Mouse (Mus musculus): ENCODE measurements at regions not wholly inside any gene's neighbourhood (a gene's known extent, or its start where the extent isn't known, plus 50 kb on each side); places are given as distances from the start of the nearest gene placed in this dataset.

GRCm38 (mm10) chr6:75805223-75805622 lies 692.4 kb downstream of the Gm9008 start:
- no peak overlapping the region for H3K27ac ChIP-seq (replicated peaks)
- 68% methylated on average over 4 of the region's 4 CpGs for WGBS

GRCm38 (mm10) chr6:75799993-75800392 lies 697.6 kb downstream of the Gm9008 start:
- Histone ChIP-seq H3K4me2 (no peak overlapping the region), H3K36me3 (no peaks in the 10 kb centered on the region), H3K9ac (no peak overlapping the region), H3K27me3 (no peaks in the 10 kb centered on the region), H3K9me3 (no peaks in the 10 kb centered on the region), H3K4me1 (replicated peaks) (no peaks in the 10 kb centered on the region; the same call in 1 of the 2 replicates), H3K27ac (replicated peaks) (0 out of 2 replicates have a peak overlapping the region, but pooled peaks have one; percentile 33), H3K4me3 (no peak overlapping the region)
- whole genome bisulfite sequencing = 45% methylated on average over 3 of the region's 3 CpGs
- peak; percentile 50; the same call in 1 of the 2 replicates for ATAC-seq (ENCODE audit: low read depth)

More at GRCm38 (mm10) chr6:75805223-75805622, 692.4 kb downstream of the Gm9008 start:
- no peak for ATAC-seq (ENCODE audit: low read depth)
- Histone ChIP-seq H3K27me3 (no peaks in the 10 kb centered on the region), H3K4me2 (no peak overlapping the region), H3K9me3 (no peaks in the 10 kb centered on the region), H3K4me1 (replicated peaks) (no peaks in the 10 kb centered on the region), H3K36me3 (no peaks in the 10 kb centered on the region), H3K9ac (no peak overlapping the region), H3K4me3 (no peak overlapping the region)

DNA sequence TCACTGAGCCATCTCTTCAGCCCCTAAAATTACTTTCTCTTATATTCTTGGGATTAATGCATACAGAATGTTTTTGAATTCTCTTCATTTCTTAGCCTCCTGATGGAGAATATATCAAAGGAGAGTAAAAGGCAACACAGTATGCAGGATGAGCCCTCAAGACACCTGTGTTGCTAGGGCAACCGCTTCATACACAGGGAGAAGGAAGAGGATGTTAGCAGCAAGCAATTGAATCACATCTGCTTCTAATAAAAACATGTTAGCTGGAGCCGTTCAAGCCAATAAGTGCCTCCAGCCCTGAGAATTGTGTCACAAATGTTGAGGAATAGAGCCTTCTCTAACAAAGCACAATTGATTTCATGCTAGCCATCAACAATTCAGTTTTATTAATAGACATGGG lies 698.0 kb downstream of the Gm9008 start:
- no peaks in the 10 kb centered on the region for H3K9me3 ChIP-seq
- no peaks in the 10 kb centered on the region for H3K36me3 ChIP-seq
- H3K27me3 ChIP-seq = no peaks in the 10 kb centered on the region
- H3K4me2 ChIP-seq = no peak overlapping the region
- H3K27ac ChIP-seq (replicated peaks) = peak overlapping the region; percentile 33; the same call in 1 of the 2 replicates
- no peaks in the 10 kb centered on the region; the same call in 1 of the 2 replicates for H3K4me1 ChIP-seq (replicated peaks)
- H3K4me3 ChIP-seq = no peak overlapping the region
- 38% methylated on average over 2 of the region's 2 CpGs for WGBS
- peak; percentile 69 for ATAC-seq (ENCODE audit: low read depth)
- no peak overlapping the region for H3K9ac ChIP-seq

GRCm38 (mm10) chr6:75782680-75783079 lies 714.9 kb downstream of the Gm9008 start:
- Histone ChIP-seq H3K27me3 (no peaks in the 10 kb centered on the region), H3K4me2 (peak overlapping the region; percentile 28; the same call in 1 of the 2 replicates), H3K9ac (no peak overlapping the region), H3K27ac (replicated peaks) (no peak overlapping the region), H3K4me1 (replicated peaks) (no peaks in the 10 kb centered on the region), H3K4me3 (no peak overlapping the region), H3K36me3 (no peaks in the 10 kb centered on the region), H3K9me3 (no peaks in the 10 kb centered on the region)
- WGBS = 66% methylated on average over 20 of the region's 20 CpGs
- ATAC-seq (ENCODE audit: low read depth) = no peak

DNA sequence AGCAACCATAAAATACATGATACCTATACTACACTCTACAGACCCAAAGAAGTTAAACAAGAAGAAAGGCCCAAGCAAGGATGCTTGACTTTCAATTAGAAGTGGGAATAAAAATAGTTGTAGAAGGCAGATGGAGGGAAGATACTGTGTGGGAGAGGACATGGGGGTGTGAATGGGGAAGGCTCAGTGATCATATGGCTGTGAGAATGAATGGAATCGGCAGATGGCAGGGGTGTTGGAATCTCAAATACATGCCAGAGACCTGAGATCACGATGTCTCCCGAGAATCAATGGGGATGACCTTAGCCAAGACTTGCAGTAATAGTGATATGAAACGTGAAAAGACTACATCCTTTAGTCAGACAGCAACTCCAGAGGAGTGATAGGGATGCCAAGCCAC lies 734.5 kb downstream of the Gm9008 start:
- 90% methylated on average over 4 of the region's 4 CpGs for WGBS
- no peak overlapping the region for H3K4me3 ChIP-seq
- H3K27me3 ChIP-seq = no peaks in the 10 kb centered on the region
- no peaks in the 10 kb centered on the region for H3K9me3 ChIP-seq
- no peaks in the 10 kb centered on the region for H3K4me1 ChIP-seq (replicated peaks)
- no peak overlapping the region for H3K4me2 ChIP-seq
- no peak overlapping the region for H3K9ac ChIP-seq
- ATAC-seq (ENCODE audit: low read depth) = no peak
- H3K36me3 ChIP-seq = no peaks in the 10 kb centered on the region
- H3K27ac ChIP-seq (replicated peaks) = no peak overlapping the region

GRCm38 (mm10) chr6:75756184-75756583 lies 741.4 kb downstream of the Gm9008 start:
- no peak overlapping the region for H3K27ac ChIP-seq (replicated peaks)
- no peaks in the 10 kb centered on the region for H3K36me3 ChIP-seq
- ATAC-seq (ENCODE audit: low read depth) = no peak
- no peaks in the 10 kb centered on the region for H3K27me3 ChIP-seq
- H3K9me3 ChIP-seq = no peaks in the 10 kb centered on the region
- no peak overlapping the region for H3K4me3 ChIP-seq
- H3K4me1 ChIP-seq (replicated peaks) = no peaks in the 10 kb centered on the region
- no peak overlapping the region for H3K9ac ChIP-seq
- no peak overlapping the region for H3K4me2 ChIP-seq
- 62% methylated on average over 2 of the region's 2 CpGs for WGBS
